Mouse (Mus musculus) limb, embryonic 14.5 days (tissue): Measurements from ENCODE around the gene Nabp1. TPM values are rescaled to one million over a fixed set of nuclear protein-coding genes. Genes with fewer than 3 reads are reported as not detected.

Experiments used
- ATAC-seq: fragments of 200-750 bp; cut with Nextera tagmentation; 2 replicates; pipeline ENCODE4 v1.8.0; 2017; ENCODE audit warnings: low read depth, moderate number of reproducible peaks, moderate TSS enrichment; ENCODE audit not compliant: low FRiP score
- DNase-seq: peaks from one replicate; pipeline ENCODE4 v3.0.0-alpha.2; 2015; ENCODE audit warnings: low spot score
- H3K27ac ChIP-seq: fragments of 300-500 bp; sonication (generic); replicated peaks from 2 replicates; pipeline ENCODE4 v1.5.1; 2014; ENCODE audit warnings: low read depth, mild to moderate bottlenecking, low read length, moderate library complexity, mixed read lengths
- H3K27me3 ChIP-seq: fragments of 300-500 bp; sonication (generic); 2 replicates; pipeline ENCODE4 v1.6.1; 2014; ENCODE audit warnings: low read length, mixed read lengths; ENCODE audit not compliant: control insufficient read depth, insufficient read depth
- H3K36me3 ChIP-seq: fragments of 300-500 bp; sonication (generic); 2 replicates; pipeline ENCODE4 v1.6.1; 2014; ENCODE audit warnings: mild to moderate bottlenecking, low read length, moderate library complexity, mixed read lengths; ENCODE audit not compliant: control insufficient read depth, insufficient read depth
- H3K4me1 ChIP-seq: fragments of 300-500 bp; sonication (generic); 2 replicates; pipeline ENCODE4 v1.6.1; 2014; ENCODE audit warnings: antibody characterized with exemption, low read length, mixed read lengths; ENCODE audit not compliant: control insufficient read depth, insufficient read depth
- H3K4me2 ChIP-seq: fragments of 300-500 bp; sonication (generic); replicated peaks from 2 replicates; pipeline ENCODE4 v1.6.1; 2014; ENCODE audit warnings: low read depth, mild to moderate bottlenecking, low read length, moderate library complexity; ENCODE audit not compliant: severe bottlenecking
- H3K4me3 ChIP-seq: fragments of 300-500 bp; sonication (generic); replicated peaks from 2 replicates; pipeline ENCODE4 v1.5.1; 2014; ENCODE audit warnings: low read length
- H3K9ac ChIP-seq: fragments of 300-500 bp; sonication (generic); 2 replicates; pipeline ENCODE4 v1.6.1; 2014; ENCODE audit warnings: mild to moderate bottlenecking, low read depth, low read length, moderate library complexity; ENCODE audit not compliant: severe bottlenecking
- H3K9me3 ChIP-seq: fragments of 300-500 bp; sonication (generic); 2 replicates; pipeline ENCODE4 v1.6.1; 2016; ENCODE audit warnings: low read length; ENCODE audit not compliant: control insufficient read depth
- POLR2A ChIP-seq: fragments of 200-500 bp; IDR thresholded peaks from 2 replicates; pipeline ENCODE4 v1.8.0; 2012; ENCODE audit warnings: inconsistent platforms, mild to moderate bottlenecking, moderate library complexity, borderline replicate concordance; ENCODE audit not compliant: insufficient read depth, insufficient read length; ENCODE audit errors: extremely low read depth
- WGBS: fragments of 180-500 bp; shearing (Covaris S2); extraction: QIAGEN DNeasy Blood & Tissue Kit; methylation state at CpG from one replicate; pipeline ENCODE4 v1.1.7; 2014; 5-methylcytosine and 5-hydroxymethylcytosine counted together
- polyA plus RNA-seq, 2 experiments: library from polyadenylated mRNA; depleted of rRNA in 1 of 2; stranded (reverse) in 1 of 2; unstranded in 1 of 2; fragments of >200 nt; fragmentation: Nextera tagmentation in 1 of 2; extraction: Ambion mirVana in 1 of 2; gene quantifications; 2 replicates each; pipeline versions ENCODE4 v1.2.1 to v1.2.3; 2012 to 2014

Gene Nabp1
- polyA plus RNA-seq, 2 experiments = 7.0 to 8.6 TPM

DNA sequence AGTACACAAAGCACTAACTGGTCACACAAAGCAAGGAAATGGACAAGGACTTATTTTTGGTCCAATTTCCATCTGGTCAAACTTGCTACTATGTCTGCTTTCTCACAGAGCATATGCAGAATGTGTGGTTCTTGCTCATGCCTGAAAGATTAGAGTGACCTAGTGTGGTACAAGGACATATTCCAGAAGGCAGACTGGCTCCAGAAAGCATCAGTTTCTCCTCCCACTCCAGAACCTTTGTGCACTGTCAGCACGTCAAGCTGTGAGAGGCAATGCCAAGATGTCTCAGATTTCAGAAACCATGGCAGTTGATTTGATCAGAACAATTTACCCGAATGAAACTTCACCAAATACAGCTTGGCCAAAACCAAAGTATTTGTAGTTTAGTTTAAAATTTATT lies 37.4 kb upstream of the Nabp1 start:
- no peak overlapping the region for H3K27ac ChIP-seq
- H3K4me2 ChIP-seq = no peak overlapping the region
- no peak overlapping the region for H3K9ac ChIP-seq
- no peak for ATAC-seq
- DNase-seq = no peak
- TF ChIP-seq POLR2A = no peak
- no peaks in the 10 kb centered on the region for H3K36me3 ChIP-seq
- no peaks in the 10 kb centered on the region for H3K4me1 ChIP-seq
- no peaks in the 10 kb centered on the region for H3K27me3 ChIP-seq
- H3K9me3 ChIP-seq = no peaks in the 10 kb centered on the region
- H3K4me3 ChIP-seq = no peak overlapping the region
- 57% methylated on average over 2 of the region's 2 CpGs for WGBS

- Histone ChIP-seq H3K4me1 (no peaks in the 10 kb centered on the region), H3K9me3 (no peaks in the 10 kb centered on the region), H3K36me3 (no peaks in the 10 kb centered on the region), H3K27ac (no peak overlapping the region), H3K4me2 (no peak overlapping the region), H3K27me3 (no peaks in the 10 kb centered on the region), H3K9ac (no peak overlapping the region), H3K4me3 (no peak overlapping the region)
- ATAC-seq = no peak
- no peak for TF ChIP-seq POLR2A
- 86% methylated on average over 3 of the region's 3 CpGs for WGBS
- DNase-seq = no peak
Measured at GRCm38 (mm10) chr1:51515041-51515440, 36.8 kb upstream of the Nabp1 start.

GRCm38 (mm10) chr1:51514379-51514778 lies 36.2 kb upstream of the Nabp1 start:
- no peak overlapping the region for H3K4me3 ChIP-seq
- H3K4me1 ChIP-seq = no peaks in the 10 kb centered on the region
- DNase-seq (no peak), ATAC-seq (no peak)
- 84% methylated on average over 2 of the region's 2 CpGs for WGBS
- no peak overlapping the region for H3K27ac ChIP-seq
- no peaks in the 10 kb centered on the region for H3K27me3 ChIP-seq
- H3K4me2 ChIP-seq = no peak overlapping the region
- no peaks in the 10 kb centered on the region for H3K36me3 ChIP-seq
- TF ChIP-seq POLR2A = no peak
- H3K9me3 ChIP-seq = no peaks in the 10 kb centered on the region
- no peak overlapping the region for H3K9ac ChIP-seq

GRCm38 (mm10) chr1:51513059-51513713 lies 35.0 kb upstream of the Nabp1 start:
- no peak for DNase-seq
- WGBS = 63% methylated on average over 7 of the region's 7 CpGs
- no peaks in the 10 kb centered on the region for H3K36me3 ChIP-seq
- no peak overlapping the region for H3K9ac ChIP-seq
- no peak overlapping the region for H3K27ac ChIP-seq
- H3K9me3 ChIP-seq = no peaks in the 10 kb centered on the region
- no peaks in the 10 kb centered on the region for H3K4me1 ChIP-seq
- TF ChIP-seq POLR2A = no peak
- ATAC-seq = no peak
- no peaks in the 10 kb centered on the region for H3K27me3 ChIP-seq
- no peak overlapping the region for H3K4me2 ChIP-seq
- no peak overlapping the region for H3K4me3 ChIP-seq

DNA sequence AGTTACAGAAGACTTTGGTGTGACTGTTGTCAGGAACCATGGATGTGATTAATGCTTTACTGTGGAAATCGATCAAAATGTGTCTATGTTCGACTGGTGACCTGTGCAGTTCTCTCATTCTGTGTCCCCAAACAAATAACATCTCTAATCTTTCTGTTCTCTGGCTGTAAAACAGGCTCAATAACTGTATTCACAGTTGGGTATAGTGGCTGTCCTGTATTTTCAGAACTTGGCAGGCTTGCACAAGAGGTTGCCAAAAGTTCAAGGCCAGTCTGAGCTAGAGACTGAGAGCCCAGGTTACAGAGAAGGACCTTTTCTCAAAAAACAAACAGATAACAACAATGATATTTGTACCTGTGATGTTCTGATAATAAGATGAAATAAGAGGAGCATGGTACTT lies 34.1 kb upstream of the Nabp1 start:
- Histone ChIP-seq H3K4me3 (no peak overlapping the region), H3K27me3 (no peaks in the 10 kb centered on the region), H3K9ac (no peak overlapping the region), H3K27ac (no peak overlapping the region), H3K4me1 (no peaks in the 10 kb centered on the region), H3K36me3 (no peaks in the 10 kb centered on the region), H3K4me2 (no peak overlapping the region), H3K9me3 (no peaks in the 10 kb centered on the region)
- 88% methylated on average over 2 of the region's 2 CpGs for WGBS
- ATAC-seq (no peak), DNase-seq (no peak)
- no peak for TF ChIP-seq POLR2A
